Mouse (Mus musculus) stomach, postnatal 0 days (tissue): ENCODE results near the gene Atp8b4. TPM values are rescaled to one million over a fixed set of nuclear protein-coding genes. Genes with fewer than 3 reads are reported as not detected.

ENCODE experiments used
- ATAC-seq: fragments of 200-750 bp; cut with Nextera tagmentation; 2 replicates; pipeline ENCODE4 v1.8.0; 2017; ENCODE audit not compliant: low FRiP score, low TSS enrichment
- DNase-seq: peaks from one replicate; pipeline ENCODE4 v3.0.0-alpha.2; 2016; ENCODE audit warnings: low spot score
- H3K27ac ChIP-seq: fragments of 300-500 bp; sonication (generic); replicated peaks from 2 replicates; pipeline ENCODE4 v1.5.1; 2014; ENCODE audit warnings: mild to moderate bottlenecking, control low read depth
- H3K27me3 ChIP-seq: fragments of 300-500 bp; sonication (generic); 2 replicates; pipeline ENCODE4 v1.6.1; 2014; ENCODE audit warnings: low read length; ENCODE audit not compliant: control insufficient read depth, insufficient read depth
- H3K36me3 ChIP-seq: fragments of 300-500 bp; sonication (generic); 2 replicates; pipeline ENCODE4 v1.6.1; 2014; ENCODE audit warnings: low read length, mixed read lengths; ENCODE audit not compliant: control insufficient read depth, insufficient read depth
- H3K4me1 ChIP-seq: fragments of 300-500 bp; sonication (generic); replicated peaks from 2 replicates; pipeline ENCODE4 v1.6.1; 2014; ENCODE audit warnings: antibody characterized with exemption; ENCODE audit not compliant: control insufficient read depth, insufficient read depth
- H3K4me2 ChIP-seq: fragments of 300-500 bp; sonication (generic); replicated peaks from 2 replicates; pipeline ENCODE4 v1.6.1; 2014; ENCODE audit warnings: low read depth, mild to moderate bottlenecking, control low read depth, moderate library complexity
- H3K4me3 ChIP-seq: fragments of 300-500 bp; sonication (generic); 2 replicates; pipeline ENCODE4 v1.5.1; 2014; ENCODE audit warnings: low read depth, low read length, control low read depth
- H3K9ac ChIP-seq: fragments of 300-500 bp; sonication (generic); 2 replicates; pipeline ENCODE4 v1.6.1; 2014; ENCODE audit warnings: mild to moderate bottlenecking, low read length, control low read depth, mixed read lengths
- H3K9me3 ChIP-seq: fragments of 300-500 bp; sonication (generic); 2 replicates; pipeline ENCODE4 v1.6.1; 2016; ENCODE audit warnings: low read length; ENCODE audit not compliant: control insufficient read depth
- CTCF ChIP-seq: IDR thresholded peaks from 2 replicates; pipeline ENCODE4 v1.5.1; 2016; ENCODE audit warnings: antibody characterized with exemption, low read depth, mild to moderate bottlenecking, moderate library complexity
- EP300 ChIP-seq: optimal IDR thresholded peaks from 2 replicates; pipeline ENCODE3; 2016; ENCODE audit warnings: antibody characterized with exemption
- WGBS: fragments of 180-500 bp; shearing (Covaris S2); extraction: QIAGEN DNeasy Blood & Tissue Kit; methylation state at CpG from one replicate; pipeline ENCODE4 v1.1.7; 2014; 5-methylcytosine and 5-hydroxymethylcytosine counted together
- polyA plus RNA-seq: library from polyadenylated mRNA; unstranded; fragments of >200 nt; fragmentation: Nextera tagmentation; extraction: Ambion mirVana; gene quantifications from 2 replicates; pipeline ENCODE4 v1.2.1, GENCODE M21; 2015

Gene Atp8b4
- polyA plus RNA-seq, 1 experiment from 2014 or later: 0.07 TPM

DNA sequence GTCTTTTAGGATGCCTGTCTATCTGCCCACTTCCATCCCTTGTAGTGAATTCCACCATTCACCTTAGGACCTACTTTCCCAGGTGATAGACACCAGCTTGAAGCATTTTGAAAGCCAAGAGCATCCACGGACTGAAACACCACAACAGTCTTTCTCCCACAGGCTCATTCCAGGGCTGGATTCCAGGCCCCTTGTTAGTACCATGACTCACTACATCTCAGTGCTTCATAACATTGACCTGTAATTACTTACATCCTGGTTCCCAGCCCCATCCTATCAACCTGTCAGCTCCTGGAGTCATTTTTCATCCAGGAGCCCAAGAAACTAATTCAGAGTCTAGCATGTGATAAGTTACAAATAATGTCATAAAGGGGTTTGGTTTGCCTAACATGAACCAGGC lies 148.7 kb downstream of the Atp8b4 start:
- DNase-seq: no peak
- Histone ChIP-seq H3K4me2 (no peak overlapping the region), H3K4me3 (no peak overlapping the region), H3K27me3 (no peaks in the 10 kb centered on the region), H3K9ac (no peak overlapping the region), H3K27ac (no peak overlapping the region), H3K9me3 (no peaks in the 10 kb centered on the region), H3K4me1 (no peaks in the 10 kb centered on the region), H3K36me3 (no peaks in the 10 kb centered on the region)
- WGBS: 43% methylated on average over 1 of the region's 1 CpGs
- no peak for TF ChIP-seq CTCF
- no peak for TF ChIP-seq EP300
- no peak for ATAC-seq

- Histone ChIP-seq H3K9ac (no peak overlapping the region), H3K27ac (no peak overlapping the region), H3K9me3 (no peaks in the 10 kb centered on the region), H3K36me3 (no peaks in the 10 kb centered on the region), H3K27me3 (no peaks in the 10 kb centered on the region), H3K4me3 (no peak overlapping the region), H3K4me1 (no peaks in the 10 kb centered on the region), H3K4me2 (no peak overlapping the region)
- no peak for DNase-seq
- no peak for TF ChIP-seq EP300
- no peak for TF ChIP-seq CTCF
- ATAC-seq: no peak
- WGBS: 54% methylated on average over 3 of the region's 3 CpGs
These were observed 157.4 kb downstream of the Atp8b4 start for GRCm38 (mm10) chr2:126343026-126343593.

- no peak overlapping the region for H3K27ac ChIP-seq
- no peak overlapping the region for H3K4me2 ChIP-seq
- H3K9me3 ChIP-seq: no peaks in the 10 kb centered on the region
- TF ChIP-seq CTCF (no peak), EP300 (no peak)
- H3K4me1 ChIP-seq: no peaks in the 10 kb centered on the region
- ATAC-seq: no peak
- H3K27me3 ChIP-seq: no peaks in the 10 kb centered on the region
- no peak overlapping the region for H3K9ac ChIP-seq
- H3K4me3 ChIP-seq: no peak overlapping the region
- no peaks in the 10 kb centered on the region for H3K36me3 ChIP-seq
- WGBS: 91% methylated on average over 8 of the region's 8 CpGs
- DNase-seq: no peak
These were observed 159.0 kb downstream of the Atp8b4 start for GRCm38 (mm10) chr2:126341521-126341920.

GRCm38 (mm10) chr2:126340201-126340600 lies 160.3 kb downstream of the Atp8b4 start:
- H3K27ac ChIP-seq: no peak overlapping the region
- 88% methylated on average over 7 of the region's 7 CpGs for WGBS
- no peak overlapping the region for H3K4me3 ChIP-seq
- H3K9ac ChIP-seq: no peak overlapping the region
- H3K4me1 ChIP-seq: no peaks in the 10 kb centered on the region
- H3K9me3 ChIP-seq: no peaks in the 10 kb centered on the region
- ATAC-seq: no peak
- no peak for DNase-seq
- no peaks in the 10 kb centered on the region for H3K36me3 ChIP-seq
- H3K4me2 ChIP-seq: no peak overlapping the region
- H3K27me3 ChIP-seq: no peaks in the 10 kb centered on the region
- TF ChIP-seq EP300: no peak

DNA sequence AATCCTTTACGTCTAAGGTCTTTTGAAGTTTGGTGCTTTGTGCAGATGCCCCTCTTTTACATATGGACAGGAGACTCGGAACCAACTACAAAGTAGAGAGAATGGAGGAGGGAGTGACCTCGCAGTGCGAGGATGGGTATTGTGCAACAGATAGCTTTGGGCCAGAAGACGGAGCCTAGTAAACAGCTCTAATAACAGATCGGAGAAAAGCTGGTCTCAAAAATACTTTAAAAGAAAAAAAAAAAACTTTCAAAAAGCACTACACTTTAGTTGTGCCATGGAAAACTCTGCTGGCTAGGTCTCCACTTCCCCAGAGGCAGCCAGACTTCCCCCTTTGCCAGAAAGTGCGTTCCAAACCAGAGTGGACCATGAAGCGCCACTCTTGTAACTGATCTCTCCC lies 161.0 kb downstream of the Atp8b4 start:
- Histone ChIP-seq H3K36me3 (no peaks in the 10 kb centered on the region), H3K4me3 (no peak overlapping the region), H3K9ac (no peak overlapping the region), H3K4me1 (no peaks in the 10 kb centered on the region), H3K9me3 (no peaks in the 10 kb centered on the region), H3K4me2 (no peak overlapping the region), H3K27ac (no peak overlapping the region), H3K27me3 (no peaks in the 10 kb centered on the region)
- no peak for TF ChIP-seq EP300
- TF ChIP-seq CTCF: no peak
- DNase-seq: no peak
- 81% methylated on average over 8 of the region's 8 CpGs for WGBS
- ATAC-seq: no peak

GRCm38 (mm10) chr2:126337143-126337542 lies 163.3 kb downstream of the Atp8b4 start:
- no peak overlapping the region for H3K9ac ChIP-seq
- 84% methylated on average over 5 of the region's 5 CpGs for WGBS
- H3K9me3 ChIP-seq: no peaks in the 10 kb centered on the region
- H3K4me2 ChIP-seq: no peak overlapping the region
- DNase-seq (no peak), ATAC-seq (no peak)
- no peaks in the 10 kb centered on the region for H3K4me1 ChIP-seq
- no peak overlapping the region for H3K27ac ChIP-seq
- no peak overlapping the region for H3K4me3 ChIP-seq
- no peak for TF ChIP-seq EP300
- no peak for TF ChIP-seq CTCF
- no peaks in the 10 kb centered on the region for H3K27me3 ChIP-seq
- no peaks in the 10 kb centered on the region for H3K36me3 ChIP-seq
